Mouse (Mus musculus) hindbrain, embryonic 15.5 days (tissue): ENCODE data around the gene Catsper1. TPM values are rescaled to one million over a fixed set of nuclear protein-coding genes. Genes with fewer than 3 reads are reported as not detected.

Source experiments
- ATAC-seq: fragments of 200-750 bp; cut with Nextera tagmentation; 2 replicates; pipeline ENCODE4 v1.8.0; 2017; ENCODE audit warnings: low read depth, moderate number of reproducible peaks, moderate TSS enrichment; ENCODE audit not compliant: low FRiP score
- H3K27ac ChIP-seq: fragments of 300-500 bp; sonication (generic); replicated peaks from 2 replicates; pipeline ENCODE4 v1.5.1; 2015; ENCODE audit warnings: mild to moderate bottlenecking, inconsistent platforms
- H3K27me3 ChIP-seq: fragments of 300-500 bp; sonication (generic); 2 replicates; pipeline ENCODE4 v1.6.1; 2015; ENCODE audit warnings: control low read depth, inconsistent platforms
- H3K36me3 ChIP-seq: fragments of 300-500 bp; sonication (generic); 2 replicates; pipeline ENCODE4 v1.6.1; 2015; ENCODE audit warnings: control low read depth, inconsistent platforms
- H3K4me1 ChIP-seq: fragments of 300-500 bp; sonication (generic); replicated peaks from 2 replicates; pipeline ENCODE4 v1.6.1; 2015; ENCODE audit warnings: control low read depth, inconsistent platforms
- H3K4me2 ChIP-seq: fragments of 300-500 bp; sonication (generic); 2 replicates; pipeline ENCODE4 v1.6.1; 2015; ENCODE audit warnings: moderate library complexity, mild to moderate bottlenecking, inconsistent platforms
- H3K4me3 ChIP-seq: fragments of 300-500 bp; sonication (generic); 2 replicates; pipeline ENCODE4 v1.5.1; 2015; ENCODE audit warnings: mild to moderate bottlenecking, inconsistent platforms
- H3K9ac ChIP-seq: fragments of 300-500 bp; sonication (generic); 2 replicates; pipeline ENCODE4 v1.6.1; 2015; ENCODE audit warnings: inconsistent platforms
- H3K9me3 ChIP-seq: fragments of 300-500 bp; sonication (generic); 2 replicates; pipeline ENCODE4 v1.6.1; 2016; ENCODE audit warnings: control low read depth, inconsistent platforms
- WGBS: fragments of 180-500 bp; shearing (Covaris S2); methylation state at CpG from one replicate; pipeline ENCODE4 v1.1.7; 2015; 5-methylcytosine and 5-hydroxymethylcytosine counted together
- polyA plus RNA-seq: library from polyadenylated mRNA; unstranded; fragments of >200 nt; fragmentation: Nextera tagmentation; extraction: Ambion mirVana; gene quantifications from 2 replicates; pipeline ENCODE4 v1.2.1, GENCODE M21; 2015

Catsper1 gene
- polyA plus RNA-seq, 1 experiment from 2014 or later: not detected

DNA sequence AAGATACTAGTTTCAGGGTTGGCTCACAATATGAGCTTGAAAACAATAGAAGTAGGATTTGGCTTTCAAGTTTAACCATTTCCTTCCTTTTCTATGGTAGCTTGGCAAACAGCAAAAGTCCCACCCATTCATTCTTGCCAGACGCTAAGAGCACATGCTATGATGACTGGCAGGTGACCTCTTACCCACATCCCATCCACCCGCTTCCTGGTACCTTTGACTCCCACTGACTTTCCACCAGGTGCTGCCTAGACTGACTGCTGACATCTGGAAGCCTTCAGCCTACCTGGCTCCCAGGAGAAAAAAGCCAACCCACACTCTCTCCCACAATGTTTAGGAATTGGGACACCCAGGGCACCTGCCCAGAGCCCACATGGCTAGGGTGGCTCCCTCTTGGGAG, 28.6 kb downstream of the Catsper1 start:
- no peak overlapping the region for H3K4me3 ChIP-seq
- ATAC-seq: no peak
- WGBS: 90% methylated on average over 2 of the region's 2 CpGs
- H3K9me3 ChIP-seq: no peaks in the 10 kb centered on the region
- H3K27ac ChIP-seq: no peak overlapping the region
- no peak overlapping the region for H3K4me2 ChIP-seq
- no peaks in the 10 kb centered on the region for H3K27me3 ChIP-seq
- H3K4me1 ChIP-seq: peaks cover 22% of the 10 kb centered on the region
- no peak overlapping the region for H3K9ac ChIP-seq
- peaks cover 20% of the 10 kb centered on the region for H3K36me3 ChIP-seq

- H3K4me1 ChIP-seq: peaks cover 22% of the 10 kb centered on the region
- peak overlapping the region; percentile 80 for H3K9ac ChIP-seq
- H3K9me3 ChIP-seq: no peaks in the 10 kb centered on the region
- H3K36me3 ChIP-seq: peaks cover 36% of the 10 kb centered on the region
- peak overlapping the region; percentile 66 for H3K4me3 ChIP-seq
- peak overlapping the region; percentile 98 for H3K27ac ChIP-seq
- H3K27me3 ChIP-seq: no peaks in the 10 kb centered on the region
- no peak for ATAC-seq
- H3K4me2 ChIP-seq: peak overlapping the region; percentile 69
- 23% methylated on average over 11 of the region's 11 CpGs for WGBS
Measured at GRCm38 (mm10) chr19:5365751-5366150, 30.2 kb downstream of the Catsper1 start.

DNA sequence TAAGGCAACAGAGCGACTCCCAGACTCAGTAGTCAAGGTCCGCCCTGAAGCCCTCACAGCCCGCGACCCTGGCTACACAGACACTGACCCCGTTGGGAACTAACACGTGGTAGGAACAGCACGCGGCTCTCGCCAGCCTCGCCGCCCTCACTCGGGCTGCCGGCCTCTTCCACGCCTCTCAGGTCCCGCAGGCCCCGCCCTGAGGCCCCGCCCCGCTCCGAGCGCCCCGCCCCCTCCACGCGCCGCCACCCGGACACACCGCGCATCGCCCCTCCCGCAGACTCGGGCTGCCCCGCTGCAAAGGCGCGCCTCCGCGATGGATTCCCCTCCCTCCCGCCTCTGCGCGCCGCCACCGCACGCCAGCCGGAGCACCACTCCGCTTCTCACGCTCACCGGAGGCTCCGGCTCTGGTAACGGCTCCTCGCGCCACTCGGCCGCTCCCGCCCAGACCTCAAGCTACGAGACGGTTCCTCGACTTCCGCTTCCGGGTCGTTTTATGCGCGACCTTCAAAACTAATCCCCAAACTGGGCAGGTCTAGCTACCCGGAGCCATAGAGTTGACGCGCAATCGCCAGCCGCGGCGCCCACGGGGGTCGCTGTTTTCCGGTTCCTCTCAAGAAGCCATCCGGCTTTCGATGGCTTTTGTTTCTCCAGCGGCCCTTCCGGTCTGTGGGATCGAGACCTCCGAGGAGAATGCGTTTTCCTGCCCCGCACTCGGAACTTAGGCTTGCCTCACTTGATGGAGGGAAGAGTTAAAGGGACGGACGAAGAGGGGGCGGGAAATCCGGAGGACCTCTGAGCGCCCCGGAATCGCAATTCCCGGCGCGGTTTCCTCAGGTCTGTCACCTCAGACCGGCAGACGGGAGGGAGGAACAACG, 30.9 kb downstream of the Catsper1 start, which contains the start of gene Eif1ad:
Gene Eif1ad (plus strand): TSS at position 567 of the 878 bp plus-strand sequence.
- peak within 1 kb of the TSS; percentile 98 for H3K27ac ChIP-seq
- H3K4me2 ChIP-seq: peak within 1 kb of the TSS; percentile 69
- ATAC-seq: peak; percentile 94
- no peaks in the 10 kb centered on the region for H3K27me3 ChIP-seq
- H3K4me3 ChIP-seq: peak within 1 kb of the TSS; percentile 66
- H3K9ac ChIP-seq: peak within 1 kb of the TSS; percentile 80
- H3K36me3 ChIP-seq: peaks cover 40% of the 10 kb centered on the region
- H3K9me3 ChIP-seq: no peaks in the 10 kb centered on the region
- under 1% methylated on average over 88 of the region's 92 CpGs for WGBS
- H3K4me1 ChIP-seq: peaks cover 22% of the 10 kb centered on the region

DNA sequence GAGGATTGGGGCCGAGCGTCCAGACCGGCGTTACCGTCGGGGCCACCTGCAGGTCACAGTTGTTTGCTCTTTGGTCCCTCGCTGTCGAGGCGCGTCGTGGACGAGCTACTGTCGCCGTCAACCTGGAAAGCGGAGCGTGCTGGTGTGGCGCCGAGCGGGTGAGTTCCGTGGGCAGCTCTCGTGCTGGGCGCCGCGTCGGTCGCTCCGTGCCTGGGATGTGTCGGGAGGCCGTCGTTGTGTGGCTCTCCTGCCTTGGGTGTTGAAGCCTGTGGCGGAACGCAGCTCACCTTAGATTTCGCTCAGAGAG, 31.5 kb downstream of the Catsper1 start, which contains the start of gene Banf1:
Gene Banf1 (minus strand): TSS at position 116 of the 307 bp plus-strand sequence.
- H3K4me2 ChIP-seq: peak within 1 kb of the TSS; percentile 69
- peak; percentile 20; the same call in 1 of the 2 replicates for ATAC-seq
- H3K9me3 ChIP-seq: no peaks in the 10 kb centered on the region
- H3K27ac ChIP-seq: peak within 1 kb of the TSS; percentile 98
- H3K36me3 ChIP-seq: peaks cover 45% of the 10 kb centered on the region
- H3K27me3 ChIP-seq: no peaks in the 10 kb centered on the region
- H3K4me3 ChIP-seq: peak within 1 kb of the TSS; percentile 66
- WGBS: under 1% methylated on average over 33 of the region's 33 CpGs
- H3K4me1 ChIP-seq: peaks cover 22% of the 10 kb centered on the region
- peak within 1 kb of the TSS; percentile 80 for H3K9ac ChIP-seq

DNA sequence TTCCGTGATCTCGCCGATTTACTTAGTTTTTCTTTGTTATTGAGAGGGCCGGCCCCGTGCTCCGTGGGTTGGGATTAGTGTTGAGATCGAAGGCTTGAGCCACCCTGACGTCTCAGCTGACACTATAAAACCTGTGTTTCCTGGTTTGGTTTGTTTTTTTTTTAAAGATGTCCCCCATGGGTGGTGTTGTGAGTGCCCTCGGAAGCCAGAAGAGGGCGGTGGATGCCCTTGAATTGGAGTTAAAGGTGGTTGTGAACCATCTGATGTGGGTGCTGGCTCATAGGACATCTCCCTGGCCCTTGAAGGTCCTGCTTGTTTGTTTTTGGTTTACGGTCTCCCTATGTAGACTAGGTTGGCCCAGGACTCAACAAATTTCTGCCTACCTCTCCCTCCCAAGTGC, 31.9 kb downstream of the Catsper1 start:
- no peak for ATAC-seq
- Histone ChIP-seq H3K36me3 (peaks cover 50% of the 10 kb centered on the region), H3K9ac (peak overlapping the region; percentile 80), H3K4me3 (peak overlapping the region; percentile 66), H3K4me1 (peaks cover 22% of the 10 kb centered on the region), H3K27me3 (no peaks in the 10 kb centered on the region), H3K4me2 (peak overlapping the region; percentile 69), H3K27ac (no peak overlapping the region), H3K9me3 (no peaks in the 10 kb centered on the region)
- 14% methylated on average over 11 of the region's 11 CpGs for WGBS

GRCm38 (mm10) chr19:5370932-5371331, 35.4 kb downstream of the Catsper1 start:
- Histone ChIP-seq H3K9me3 (no peaks in the 10 kb centered on the region), H3K9ac (no peak overlapping the region), H3K4me3 (no peak overlapping the region), H3K27ac (no peak overlapping the region), H3K36me3 (peaks cover 52% of the 10 kb centered on the region), H3K27me3 (no peaks in the 10 kb centered on the region), H3K4me2 (no peak overlapping the region), H3K4me1 (peaks cover 15% of the 10 kb centered on the region)
- ATAC-seq: no peak
- WGBS: 96% methylated on average over 3 of the region's 3 CpGs

DNA sequence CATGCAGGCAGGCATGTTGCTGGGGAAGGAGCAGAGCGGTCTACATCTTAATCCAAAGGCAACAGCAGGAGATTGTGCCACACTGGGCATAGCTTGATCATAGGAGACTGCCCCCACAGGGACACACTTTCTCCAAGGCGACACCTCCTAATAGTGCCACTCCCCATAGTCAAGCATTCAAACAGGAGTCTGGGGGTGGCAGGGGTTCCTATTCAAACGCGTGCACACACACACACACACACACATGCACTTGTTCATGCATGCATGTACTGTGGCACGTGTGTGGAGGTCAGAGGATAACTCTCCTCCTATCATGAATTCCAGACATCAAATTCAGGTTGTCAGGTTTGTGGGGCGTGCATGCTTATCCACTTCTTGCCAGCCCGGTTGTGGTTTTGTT, 37.2 kb downstream of the Catsper1 start:
- Histone ChIP-seq H3K27ac (no peak overlapping the region), H3K27me3 (no peaks in the 10 kb centered on the region), H3K36me3 (peaks cover 57% of the 10 kb centered on the region), H3K4me1 (peaks cover 11% of the 10 kb centered on the region), H3K9me3 (no peaks in the 10 kb centered on the region), H3K4me3 (no peak overlapping the region), H3K4me2 (no peak overlapping the region), H3K9ac (no peak overlapping the region)
- no peak for ATAC-seq
- WGBS: 94% methylated on average over 7 of the region's 7 CpGs

GRCm38 (mm10) chr19:5374177-5374576, 38.6 kb downstream of the Catsper1 start:
- H3K36me3 ChIP-seq: peaks cover 65% of the 10 kb centered on the region
- no peak overlapping the region for H3K27ac ChIP-seq
- no peak overlapping the region for H3K9ac ChIP-seq
- no peaks in the 10 kb centered on the region for H3K9me3 ChIP-seq
- H3K4me2 ChIP-seq: no peak overlapping the region
- WGBS: 88% methylated on average over 4 of the region's 4 CpGs
- no peaks in the 10 kb centered on the region for H3K27me3 ChIP-seq
- no peaks in the 10 kb centered on the region for H3K4me1 ChIP-seq
- no peak for ATAC-seq
- H3K4me3 ChIP-seq: no peak overlapping the region

- Histone ChIP-seq H3K4me2 (no peak overlapping the region), H3K4me1 (no peaks in the 10 kb centered on the region), H3K27me3 (no peaks in the 10 kb centered on the region), H3K27ac (no peak overlapping the region), H3K9me3 (no peaks in the 10 kb centered on the region), H3K9ac (no peak overlapping the region), H3K4me3 (no peak overlapping the region), H3K36me3 (peaks cover 65% of the 10 kb centered on the region)
- no peak for ATAC-seq
- 90% methylated on average over 4 of the region's 4 CpGs for WGBS
Measured at GRCm38 (mm10) chr19:5374748-5375147, 39.2 kb downstream of the Catsper1 start.

DNA sequence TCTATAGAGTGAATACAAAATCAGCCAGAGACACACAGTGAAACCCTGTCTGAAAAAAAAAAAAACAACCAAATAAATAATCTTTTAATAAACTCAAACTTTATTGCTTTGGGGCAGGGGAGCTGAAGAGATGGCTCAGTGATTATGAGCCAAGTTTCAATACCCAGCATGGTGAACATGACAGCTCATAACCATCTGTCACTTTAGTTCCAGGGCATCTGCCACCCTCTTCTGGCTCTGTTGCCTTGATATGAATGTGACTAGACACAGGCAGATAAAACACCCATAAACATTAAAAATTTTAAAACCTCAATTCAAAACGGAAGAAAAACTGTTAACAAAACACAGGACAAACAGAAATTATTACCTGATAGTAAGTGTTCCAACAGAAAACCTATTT, 41.9 kb downstream of the Catsper1 start:
- Histone ChIP-seq H3K27ac (no peak overlapping the region), H3K4me1 (no peaks in the 10 kb centered on the region), H3K4me3 (no peak overlapping the region), H3K27me3 (no peaks in the 10 kb centered on the region), H3K4me2 (no peak overlapping the region), H3K9me3 (no peaks in the 10 kb centered on the region), H3K36me3 (peaks cover 68% of the 10 kb centered on the region), H3K9ac (no peak overlapping the region)
- ATAC-seq: no peak
- 87% methylated on average over 1 of the region's 1 CpGs for WGBS

DNA sequence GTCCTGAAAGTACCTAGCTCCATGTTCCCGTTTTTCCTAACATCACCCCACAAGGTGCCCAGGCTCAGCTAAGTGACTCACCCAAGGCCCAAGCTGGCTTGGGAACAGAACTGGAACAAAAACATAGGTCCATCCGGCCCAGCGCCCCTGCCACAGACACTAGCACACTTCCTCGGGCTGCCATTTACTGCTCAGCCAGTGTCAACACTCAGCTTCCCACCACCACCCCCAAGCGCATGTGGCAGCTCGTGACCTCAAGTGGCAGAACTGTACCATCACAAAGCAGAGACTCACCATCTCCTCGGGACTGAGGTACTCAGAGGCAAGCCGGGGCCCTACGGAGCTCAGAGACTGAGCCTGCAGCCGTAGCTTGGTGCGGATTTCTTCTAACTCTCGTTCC, 47.8 kb downstream of the Catsper1 start:
- Histone ChIP-seq H3K4me3 (no peak overlapping the region), H3K4me2 (no peak overlapping the region), H3K27me3 (no peaks in the 10 kb centered on the region), H3K36me3 (peaks cover 66% of the 10 kb centered on the region), H3K4me1 (peaks cover 17% of the 10 kb centered on the region), H3K27ac (no peak overlapping the region), H3K9ac (no peak overlapping the region), H3K9me3 (no peaks in the 10 kb centered on the region)
- WGBS: 95% methylated on average over 12 of the region's 12 CpGs
- ATAC-seq: no peak

DNA sequence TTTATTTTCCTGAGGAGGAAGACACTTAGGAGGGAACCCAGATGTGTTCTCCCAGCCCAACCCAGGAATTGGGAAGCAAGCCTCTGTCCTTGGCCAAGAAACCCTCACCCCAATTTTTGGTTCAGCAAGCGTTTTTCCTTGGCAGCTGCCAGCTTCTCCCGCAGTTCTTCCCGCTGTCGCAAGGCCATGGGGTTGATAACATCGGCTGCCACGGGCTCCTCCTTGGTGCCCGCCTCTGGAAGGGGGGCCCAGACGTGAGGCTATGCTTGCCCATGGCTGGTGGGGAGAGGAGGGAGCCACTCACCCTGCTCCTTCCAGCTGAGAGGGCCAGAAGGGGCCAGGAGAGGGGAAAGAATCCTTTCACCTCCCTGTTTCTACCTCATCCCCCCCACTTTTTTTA, 49.2 kb downstream of the Catsper1 start:
- no peak for ATAC-seq
- no peak overlapping the region for H3K9ac ChIP-seq
- 93% methylated on average over 8 of the region's 8 CpGs for WGBS

More for the DNA sequence above, 49.2 kb downstream of the Catsper1 start:
- no peaks in the 10 kb centered on the region for H3K27me3 ChIP-seq
- peaks cover 52% of the 10 kb centered on the region for H3K36me3 ChIP-seq
- no peak overlapping the region for H3K4me3 ChIP-seq
- no peak overlapping the region for H3K4me2 ChIP-seq
- no peak overlapping the region for H3K27ac ChIP-seq
- peaks cover 23% of the 10 kb centered on the region for H3K4me1 ChIP-seq
- no peaks in the 10 kb centered on the region for H3K9me3 ChIP-seq
